Mouse (Mus musculus): ENCODE measurements at regions not wholly inside any gene's neighbourhood (a gene's known extent, or its start where the extent isn't known, plus 50 kb on each side); places are given as distances from the start of the nearest gene placed in this dataset.

GRCm38 (mm10) chr12:96615850-96616249, 923.8 kb downstream of the Flrt2 start:
- no peak for DNase-seq (ENCODE audit: low read depth, low spot score)

GRCm38 (mm10) chr12:96617226-96617625, 925.2 kb downstream of the Flrt2 start:
- DNase-seq (ENCODE audit: low read depth, low spot score), result no peak
